Mouse (Mus musculus) neural tube, embryonic 12.5 days (tissue): ENCODE data around the gene Adrb1. TPM values are rescaled to one million over a fixed set of nuclear protein-coding genes. Genes with fewer than 3 reads are reported as not detected.
"Not testable (repeated sequence)": the region's sequence is repeated elsewhere in the genome, so short reads cannot be mapped to it uniquely, and the experiment has no call there.

Experiments
- ATAC-seq: fragments of 200-750 bp; cut with Nextera tagmentation; 2 replicates; pipeline ENCODE4 v1.8.0; 2017; ENCODE audit warnings: low read depth, mild to moderate bottlenecking, moderate TSS enrichment, moderate library complexity; ENCODE audit not compliant: low FRiP score
- H3K27ac ChIP-seq: fragments of 300-500 bp; sonication (generic); 2 replicates; pipeline ENCODE4 v1.5.1; 2016
- H3K27me3 ChIP-seq: fragments of 300-500 bp; sonication (generic); replicated peaks from 2 replicates; pipeline ENCODE4 v1.6.1; 2016; ENCODE audit warnings: mild to moderate bottlenecking
- H3K36me3 ChIP-seq: fragments of 300-500 bp; sonication (generic); 2 replicates; pipeline ENCODE4 v1.6.1; 2016; ENCODE audit warnings: mild to moderate bottlenecking
- H3K4me1 ChIP-seq: fragments of 300-500 bp; sonication (generic); 2 replicates; pipeline ENCODE4 v1.6.1; 2016
- H3K4me2 ChIP-seq: fragments of 300-500 bp; sonication (generic); replicated peaks from 2 replicates; pipeline ENCODE4 v1.6.1; 2016; ENCODE audit warnings: mild to moderate bottlenecking
- H3K4me3 ChIP-seq: fragments of 300-500 bp; sonication (generic); 2 replicates; pipeline ENCODE4 v1.5.1; 2016
- H3K9ac ChIP-seq: fragments of 300-500 bp; sonication (generic); 2 replicates; pipeline ENCODE4 v1.6.1; 2016; ENCODE audit warnings: mild to moderate bottlenecking
- H3K9me3 ChIP-seq: fragments of 300-500 bp; sonication (generic); 2 replicates; pipeline ENCODE4 v1.6.1; 2016; ENCODE audit warnings: mild to moderate bottlenecking
- WGBS: fragments of 180-500 bp; shearing (Covaris S2); methylation state at CpG from one replicate; pipeline ENCODE4 v1.1.7; 2016; 5-methylcytosine and 5-hydroxymethylcytosine counted together
- polyA plus RNA-seq: library from polyadenylated mRNA; unstranded; fragments of >200 nt; fragmentation: Nextera tagmentation; extraction: Ambion mirVana; gene quantifications from 2 replicates; pipeline ENCODE4 v1.2.1, GENCODE M21; 2016

Gene Adrb1
- polyA plus RNA-seq, 1 experiment from 2014 or later, result 0.30 TPM

DNA sequence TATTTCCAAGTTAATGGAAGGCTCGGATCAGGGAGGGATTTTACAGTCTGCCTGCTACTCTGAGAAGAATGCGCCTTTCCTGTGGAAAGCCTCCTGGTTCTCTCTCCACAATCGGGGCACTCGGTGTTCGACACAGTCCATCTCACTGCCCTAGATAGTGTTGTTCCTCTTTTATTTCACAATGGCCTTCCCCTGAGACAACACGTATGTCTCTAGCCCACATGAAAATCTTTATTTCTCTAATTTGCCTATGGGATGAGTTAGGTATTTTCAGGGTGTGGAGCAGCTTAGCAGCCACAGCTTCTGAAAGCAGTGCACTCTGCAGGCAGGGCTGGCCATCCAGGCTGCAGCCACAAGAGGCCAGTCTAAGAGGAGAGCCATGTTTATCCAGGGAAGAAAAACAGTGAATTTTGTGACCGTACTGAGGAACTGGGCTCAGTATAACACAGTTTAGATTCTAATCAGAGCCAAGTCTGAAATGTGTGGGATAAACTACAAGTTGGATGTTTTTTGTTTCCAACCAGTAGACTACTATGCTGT, 12.1 kb downstream of the Adrb1 start:
- Histone ChIP-seq H3K4me2 (no peak overlapping the region), H3K27ac (no peak overlapping the region), H3K36me3 (no peaks in the 10 kb centered on the region), H3K4me1 (no peaks in the 10 kb centered on the region), H3K9ac (no peak overlapping the region), H3K9me3 (no peaks in the 10 kb centered on the region), H3K27me3 (no peaks in the 10 kb centered on the region), H3K4me3 (no peak overlapping the region)
- no peak for ATAC-seq
- WGBS, result 61% methylated on average over 7 of the region's 7 CpGs

DNA sequence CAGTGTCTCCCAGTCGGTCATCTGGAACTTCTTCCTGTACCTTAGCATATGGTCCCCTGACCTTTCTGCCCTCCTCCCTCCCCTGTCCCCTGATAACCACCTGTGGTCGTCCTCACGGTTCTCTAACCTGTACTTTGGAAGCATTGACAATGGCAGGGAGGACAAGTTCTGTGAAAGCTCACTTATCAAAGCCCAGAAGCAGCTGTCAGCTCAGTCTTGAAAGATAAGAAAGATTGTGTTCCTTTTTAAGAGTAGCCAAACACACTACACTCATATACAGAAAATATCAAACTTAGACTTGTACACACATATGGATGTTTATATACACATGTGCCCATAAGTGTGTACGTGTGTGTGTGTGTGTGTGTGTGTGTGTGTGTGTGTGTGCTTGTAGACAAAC, 13.7 kb downstream of the Adrb1 start:
- no peaks in the 10 kb centered on the region for H3K27me3 ChIP-seq
- H3K36me3 ChIP-seq, result no peaks in the 10 kb centered on the region
- no peak overlapping the region for H3K4me2 ChIP-seq
- no peak for ATAC-seq
- H3K9me3 ChIP-seq, result no peaks in the 10 kb centered on the region
- no peak overlapping the region for H3K27ac ChIP-seq
- no peaks in the 10 kb centered on the region for H3K4me1 ChIP-seq
- H3K4me3 ChIP-seq, result no peak overlapping the region
- H3K9ac ChIP-seq, result no peak overlapping the region
- WGBS, result 69% methylated on average over 4 of the region's 4 CpGs

DNA sequence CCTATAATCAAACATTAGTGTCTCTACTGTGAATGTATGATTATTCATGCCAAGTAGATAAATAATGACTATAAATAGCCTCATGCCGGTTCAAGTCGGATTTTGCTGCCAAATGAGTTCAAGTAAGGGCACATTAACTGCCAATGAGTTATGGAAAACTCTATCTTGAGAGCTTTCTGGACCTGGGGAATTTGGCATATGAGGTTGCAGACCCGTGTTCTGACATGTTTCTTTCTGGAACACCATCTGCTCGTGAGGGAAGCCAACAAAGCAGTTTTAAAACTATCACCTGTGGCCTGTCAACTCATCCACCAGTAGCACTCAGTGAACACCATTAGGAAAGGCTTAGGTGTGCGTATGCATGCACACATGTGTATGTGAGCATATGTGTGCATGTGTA, 14.3 kb downstream of the Adrb1 start:
- Histone ChIP-seq H3K9me3 (no peaks in the 10 kb centered on the region), H3K9ac (no peak overlapping the region), H3K4me1 (no peaks in the 10 kb centered on the region), H3K36me3 (no peaks in the 10 kb centered on the region), H3K27ac (no peak overlapping the region), H3K27me3 (no peaks in the 10 kb centered on the region), H3K4me2 (no peak overlapping the region), H3K4me3 (no peak overlapping the region)
- 78% methylated on average over 5 of the region's 5 CpGs for WGBS
- no peak for ATAC-seq

- H3K4me1 ChIP-seq, result no peaks in the 10 kb centered on the region
- H3K4me2 ChIP-seq, result no peak overlapping the region
- no peak overlapping the region for H3K4me3 ChIP-seq
- ATAC-seq, result no peak
- no peaks in the 10 kb centered on the region for H3K9me3 ChIP-seq
- 71% methylated on average over 7 of the region's 7 CpGs for WGBS
- no peak overlapping the region for H3K9ac ChIP-seq
- no peaks in the 10 kb centered on the region for H3K36me3 ChIP-seq
- H3K27ac ChIP-seq, result no peak overlapping the region
- H3K27me3 ChIP-seq, result no peaks in the 10 kb centered on the region
Observed at GRCm38 (mm10) chr19:56745061-56745460, 23.1 kb downstream of the Adrb1 start.

- WGBS, result 79% methylated on average over 5 of the region's 6 CpGs
- Histone ChIP-seq H3K9ac (no peak overlapping the region), H3K4me2 (no peak overlapping the region), H3K27ac (no peak overlapping the region), H3K9me3 (no peaks in the 10 kb centered on the region), H3K36me3 (no peaks in the 10 kb centered on the region), H3K4me1 (no peaks in the 10 kb centered on the region), H3K27me3 (no peaks in the 10 kb centered on the region), H3K4me3 (no peak overlapping the region)
- ATAC-seq, result no peak
Observed at GRCm38 (mm10) chr19:56745528-56745927, 23.5 kb downstream of the Adrb1 start.

GRCm38 (mm10) chr19:56746618-56747017, 24.6 kb downstream of the Adrb1 start:
- H3K9ac ChIP-seq, result no peak overlapping the region
- ATAC-seq, result no peak
- H3K4me3 ChIP-seq, result no peak overlapping the region
- no peaks in the 10 kb centered on the region for H3K27me3 ChIP-seq
- no peaks in the 10 kb centered on the region for H3K4me1 ChIP-seq
- no peak overlapping the region for H3K27ac ChIP-seq
- H3K36me3 ChIP-seq, result no peaks in the 10 kb centered on the region
- WGBS, result 95% methylated on average over 9 of the region's 9 CpGs
- no peak overlapping the region for H3K4me2 ChIP-seq
- no peaks in the 10 kb centered on the region for H3K9me3 ChIP-seq

GRCm38 (mm10) chr19:56747878-56748277, 25.9 kb downstream of the Adrb1 start:
- H3K4me3 ChIP-seq, result no peak overlapping the region
- WGBS, result 91% methylated on average over 10 of the region's 10 CpGs
- no peaks in the 10 kb centered on the region for H3K27me3 ChIP-seq
- no peak overlapping the region for H3K4me2 ChIP-seq
- no peak overlapping the region for H3K27ac ChIP-seq
- no peaks in the 10 kb centered on the region for H3K4me1 ChIP-seq
- H3K36me3 ChIP-seq, result no peaks in the 10 kb centered on the region
- no peak for ATAC-seq
- H3K9ac ChIP-seq, result no peak overlapping the region
- no peaks in the 10 kb centered on the region for H3K9me3 ChIP-seq

DNA sequence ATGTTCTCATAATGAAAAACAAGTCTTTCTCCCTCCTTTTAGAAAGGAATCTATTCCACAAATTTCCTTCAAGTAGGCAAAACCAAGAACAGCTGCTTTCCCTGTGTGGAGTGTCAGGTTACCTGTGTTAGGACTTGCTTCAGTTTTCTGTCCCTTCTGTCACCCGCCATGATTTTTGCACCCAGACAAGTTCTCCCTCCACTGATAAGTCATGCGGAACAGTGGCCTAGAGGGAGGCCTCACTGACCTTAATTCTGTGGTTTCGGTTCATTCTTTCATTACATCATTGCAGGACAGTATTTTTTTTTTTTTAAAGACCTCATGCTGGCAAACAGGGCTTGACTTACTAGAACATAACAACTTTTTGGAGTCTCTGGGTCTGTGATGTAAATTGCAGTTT, 27.3 kb downstream of the Adrb1 start:
- WGBS, result 36% methylated on average over 3 of the region's 3 CpGs
- no peak for ATAC-seq
- Histone ChIP-seq H3K4me3 (no peak overlapping the region), H3K4me1 (no peaks in the 10 kb centered on the region), H3K9me3 (no peaks in the 10 kb centered on the region), H3K36me3 (no peaks in the 10 kb centered on the region), H3K27me3 (no peaks in the 10 kb centered on the region), H3K27ac (no peak overlapping the region), H3K4me2 (no peak overlapping the region), H3K9ac (no peak overlapping the region)

DNA sequence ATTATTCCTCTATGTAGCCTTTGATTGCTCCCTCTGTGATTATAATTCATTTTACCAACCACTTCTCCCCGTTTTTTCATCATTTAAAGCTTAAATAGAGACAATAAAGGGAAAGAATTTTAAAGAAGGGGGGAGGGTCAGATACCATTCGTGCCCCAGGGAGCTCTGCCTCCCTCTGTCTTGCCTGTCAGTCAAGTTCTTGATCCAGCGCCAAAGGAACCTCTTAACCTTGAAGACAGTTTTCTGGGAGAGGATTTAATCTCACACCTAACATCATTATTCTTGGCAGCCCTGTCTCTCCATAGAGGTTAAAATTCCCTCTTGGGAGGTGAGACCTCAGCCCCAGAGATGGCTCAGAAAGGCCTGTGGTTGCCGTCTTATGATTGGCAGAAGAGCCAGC, 28.7 kb downstream of the Adrb1 start:
- no peaks in the 10 kb centered on the region for H3K4me1 ChIP-seq
- no peaks in the 10 kb centered on the region for H3K36me3 ChIP-seq
- no peaks in the 10 kb centered on the region for H3K27me3 ChIP-seq
- no peak overlapping the region for H3K4me2 ChIP-seq
- no peak overlapping the region for H3K4me3 ChIP-seq
- ATAC-seq, result no peak
- no peaks in the 10 kb centered on the region for H3K9me3 ChIP-seq
- 60% methylated on average over 4 of the region's 4 CpGs for WGBS
- H3K27ac ChIP-seq, result no peak overlapping the region
- H3K9ac ChIP-seq, result no peak overlapping the region

DNA sequence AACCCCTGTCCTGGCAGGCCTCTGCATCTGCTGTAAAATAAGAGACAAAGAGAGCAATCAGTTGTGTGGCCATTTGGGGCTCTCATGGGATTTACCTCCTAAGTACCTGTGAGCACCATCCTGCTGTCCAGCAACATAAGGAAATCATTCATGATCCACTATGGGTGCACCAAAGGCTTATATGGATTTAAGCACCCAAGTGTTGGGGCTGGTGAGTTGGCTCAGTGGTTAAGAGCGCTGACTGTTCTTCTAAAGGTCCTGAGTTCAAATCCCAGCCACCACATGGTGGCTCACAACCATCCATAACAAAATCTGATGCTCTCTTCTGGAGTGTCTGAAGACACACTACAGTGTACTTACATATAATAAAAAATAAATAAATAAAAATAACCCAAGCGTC, 32.5 kb downstream of the Adrb1 start:
- H3K4me1 ChIP-seq, H3K9ac ChIP-seq, H3K27ac ChIP-seq, ATAC-seq, H3K4me2 ChIP-seq, H3K27me3 ChIP-seq, H3K4me3 ChIP-seq, H3K9me3 ChIP-seq, H3K36me3 ChIP-seq: not testable (repeated sequence)
- WGBS, result 99% methylated on average over 2 of the region's 2 CpGs

GRCm38 (mm10) chr19:56756412-56756811, 34.4 kb downstream of the Adrb1 start:
- H3K9ac ChIP-seq, result no peak overlapping the region
- no peak overlapping the region for H3K4me3 ChIP-seq
- no peak overlapping the region for H3K4me2 ChIP-seq
- no peaks in the 10 kb centered on the region for H3K9me3 ChIP-seq
- H3K27me3 ChIP-seq, result no peaks in the 10 kb centered on the region
- 89% methylated on average over 10 of the region's 10 CpGs for WGBS
- no peaks in the 10 kb centered on the region for H3K36me3 ChIP-seq
- H3K27ac ChIP-seq, result no peak overlapping the region
- ATAC-seq, result no peak
- no peaks in the 10 kb centered on the region for H3K4me1 ChIP-seq

GRCm38 (mm10) chr19:56758311-56758710, 36.3 kb downstream of the Adrb1 start:
- H3K9me3 ChIP-seq, result no peaks in the 10 kb centered on the region
- no peak for ATAC-seq
- no peaks in the 10 kb centered on the region for H3K36me3 ChIP-seq
- H3K27me3 ChIP-seq, result no peaks in the 10 kb centered on the region
- no peak overlapping the region for H3K9ac ChIP-seq
- no peak overlapping the region for H3K27ac ChIP-seq
- H3K4me2 ChIP-seq, result no peak overlapping the region
- 92% methylated on average over 2 of the region's 2 CpGs for WGBS
- H3K4me1 ChIP-seq, result no peaks in the 10 kb centered on the region
- no peak overlapping the region for H3K4me3 ChIP-seq

DNA sequence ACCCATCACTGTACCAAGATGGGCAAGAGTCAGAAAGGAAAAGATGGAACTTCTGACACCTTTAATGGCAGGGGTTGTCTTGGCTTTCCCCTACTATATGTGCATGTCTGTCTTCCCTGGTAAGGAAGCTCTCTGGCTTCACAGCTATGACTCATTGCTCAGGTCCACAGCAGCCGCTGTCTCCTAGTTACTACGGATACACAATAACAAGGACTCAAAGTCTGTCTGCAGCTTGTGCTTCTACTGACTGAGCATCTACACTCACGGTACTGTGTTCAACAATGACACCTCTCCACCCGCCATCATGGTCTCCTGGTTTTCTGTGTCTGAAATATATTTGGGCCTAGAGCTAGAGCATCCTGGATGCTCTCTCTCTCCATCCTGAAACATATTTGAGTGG, 37.7 kb downstream of the Adrb1 start:
- Histone ChIP-seq H3K27me3 (no peaks in the 10 kb centered on the region), H3K9ac (no peak overlapping the region), H3K4me1 (no peaks in the 10 kb centered on the region), H3K36me3 (no peaks in the 10 kb centered on the region), H3K9me3 (no peaks in the 10 kb centered on the region), H3K27ac (no peak overlapping the region), H3K4me2 (no peak overlapping the region), H3K4me3 (no peak overlapping the region)
- 90% methylated on average over 4 of the region's 4 CpGs for WGBS
- ATAC-seq, result no peak
